Mouse (Mus musculus): ENCODE measurements around the gene Ly6g6c. TPM values are rescaled to one million over a fixed set of nuclear protein-coding genes. Genes with fewer than 3 reads are reported as not detected.

Gene Ly6g6c
- polyA plus RNA-seq (2016; fragmentation: Nextera tagmentation; extraction: Ambion mirVana): 0.17 TPM in 2 replicates

DNA sequence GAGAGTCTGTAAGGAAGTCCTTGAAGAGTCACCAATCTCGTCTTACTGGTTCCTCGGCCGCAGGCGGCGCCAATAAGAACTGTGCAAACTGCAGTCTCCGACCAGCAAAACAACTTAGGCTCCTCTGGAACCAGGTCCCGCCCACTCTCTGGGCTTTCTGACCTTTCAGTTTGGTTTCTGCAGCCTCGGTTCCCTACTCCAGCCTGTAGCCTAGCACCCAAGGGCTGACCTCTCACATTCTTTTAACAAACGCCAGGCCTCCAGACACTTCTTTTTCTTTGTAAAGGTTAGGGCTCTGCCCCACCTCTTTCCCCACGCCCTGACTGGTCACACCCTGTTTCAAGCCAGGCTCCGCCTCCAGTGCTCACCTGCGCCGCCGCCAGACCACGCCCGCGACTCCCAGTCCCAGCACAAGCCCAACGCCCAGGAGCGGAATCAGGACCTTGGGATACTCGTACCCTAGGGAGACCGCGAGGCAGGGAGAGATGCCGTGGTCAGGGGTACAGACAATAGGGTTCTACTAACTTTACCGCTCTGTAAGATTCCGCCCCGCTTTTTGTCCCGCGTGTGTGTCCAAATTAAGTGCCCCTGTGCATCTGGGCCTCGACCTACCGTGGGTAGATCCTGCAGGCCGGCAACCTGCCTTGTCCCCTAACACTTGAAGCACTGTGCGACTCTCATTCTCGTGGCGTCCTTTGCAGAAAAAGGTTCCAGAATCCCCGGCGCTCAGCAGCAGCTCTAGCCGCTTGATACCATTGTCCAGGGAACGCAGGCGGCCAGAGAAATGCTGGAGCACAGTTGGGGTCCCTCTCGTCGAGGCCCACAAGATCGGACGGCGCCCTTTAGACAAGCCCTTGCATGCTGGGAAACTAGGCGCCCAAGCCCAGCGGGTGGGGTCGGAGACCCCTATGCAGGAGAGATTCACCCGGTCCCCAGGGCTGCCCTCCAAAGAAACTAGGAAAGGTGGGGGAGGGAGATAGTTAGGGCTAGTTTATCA is at the start of gene Ly6g6c:
Gene Ly6g6c, plus strand, starts transcription at position 438 of the 997 bp plus-strand sequence.
- 1% methylated on average over 48 of the region's 48 CpGs for WGBS
- Histone ChIP-seq H3K27me3 (ENCODE audit: low read depth, poor library complexity, severe bottlenecking) (peaks cover 74% of the 10 kb centered on the region), H3K4me3 (peak within 1 kb of the TSS; percentile 52), H3K27ac (replicated peaks) (peak within 1 kb of the TSS; percentile 70), H3K4me1 (peaks cover 41% of the 10 kb centered on the region), H3K36me3 (peaks cover 34% of the 10 kb centered on the region), H3K9me3 (replicated peaks) (no peaks in the 10 kb centered on the region)
- DNase-seq (ENCODE audit: low spot score): peak; percentile 65

- no peak within 1 kb of the TSS for H3K27ac ChIP-seq (replicated peaks)
These were observed 48.8 kb upstream of the Ly6g6c start, which contains the start of gene Vwa7 for GRCm38 (mm10) chr17:35016376-35016775. Vwa7 (plus strand) TSS chr17:35016579.

GRCm38 (mm10) chr17:35016791-35017705 is 48.1 kb upstream of the Ly6g6c start:
- no peak for DNase-seq (ENCODE audit: low spot score)
- peaks cover 17% of the 10 kb centered on the region for H3K4me1 ChIP-seq
- no peaks in the 10 kb centered on the region for H3K9me3 ChIP-seq (replicated peaks)
- H3K27me3 ChIP-seq (ENCODE audit: low read depth, poor library complexity, severe bottlenecking): no peaks in the 10 kb centered on the region
- no peak overlapping the region for H3K27ac ChIP-seq (replicated peaks)
- WGBS: 83% methylated on average over 10 of the region's 10 CpGs
- H3K4me3 ChIP-seq: no peak overlapping the region
- peaks cover 73% of the 10 kb centered on the region for H3K36me3 ChIP-seq

More at GRCm38 (mm10) chr17:35016376-35016775, 48.8 kb upstream of the Ly6g6c start, which contains the start of gene Vwa7:
- H3K4me1 ChIP-seq: peaks cover 11% of the 10 kb centered on the region
- WGBS: 88% methylated on average over 12 of the region's 12 CpGs
- DNase-seq (ENCODE audit: low spot score): no peak
- no peaks in the 10 kb centered on the region for H3K9me3 ChIP-seq (replicated peaks)
- H3K4me3 ChIP-seq: no peak within 1 kb of the TSS
- H3K27me3 ChIP-seq (ENCODE audit: low read depth, poor library complexity, severe bottlenecking): no peaks in the 10 kb centered on the region
- peaks cover 80% of the 10 kb centered on the region for H3K36me3 ChIP-seq

DNA sequence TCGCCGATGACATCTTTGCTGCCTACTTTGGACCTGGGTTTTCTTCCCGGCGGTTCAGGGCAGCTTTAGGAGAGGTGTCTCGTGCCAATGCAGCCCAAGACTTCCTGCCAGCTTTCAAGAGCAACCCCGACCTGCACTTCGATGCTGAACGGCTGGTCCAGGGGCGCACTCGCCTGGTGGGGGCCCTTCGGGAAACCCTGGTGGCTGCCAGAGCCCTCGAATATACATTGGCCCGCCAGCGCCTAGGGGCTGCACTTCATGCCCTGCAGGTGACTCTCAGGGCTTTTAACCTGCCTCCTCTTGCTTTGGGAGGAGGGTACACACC is 47.5 kb upstream of the Ly6g6c start:
- Histone ChIP-seq H3K9me3 (replicated peaks) (no peaks in the 10 kb centered on the region), H3K4me1 (peaks cover 20% of the 10 kb centered on the region), H3K27me3 (ENCODE audit: low read depth, poor library complexity, severe bottlenecking) (no peaks in the 10 kb centered on the region), H3K36me3 (peaks cover 67% of the 10 kb centered on the region), H3K27ac (replicated peaks) (no peak overlapping the region), H3K4me3 (0 out of 2 replicates have a peak overlapping the region, but pooled peaks have one; percentile 1)
- 75% methylated on average over 14 of the region's 14 CpGs for WGBS
- no peak for DNase-seq (ENCODE audit: low spot score)

GRCm38 (mm10) chr17:35018171-35018570 is 47.0 kb upstream of the Ly6g6c start:
- peaks cover 62% of the 10 kb centered on the region for H3K36me3 ChIP-seq
- no peaks in the 10 kb centered on the region for H3K27me3 ChIP-seq (ENCODE audit: low read depth, poor library complexity, severe bottlenecking)
- H3K4me3 ChIP-seq: 0 out of 2 replicates have a peak overlapping the region, but pooled peaks have one; percentile 1
- no peaks in the 10 kb centered on the region for H3K9me3 ChIP-seq (replicated peaks)
- WGBS: 88% methylated on average over 3 of the region's 3 CpGs
- H3K4me1 ChIP-seq: peaks cover 20% of the 10 kb centered on the region
- no peak overlapping the region for H3K27ac ChIP-seq (replicated peaks)
- no peak for DNase-seq (ENCODE audit: low spot score)

GRCm38 (mm10) chr17:35019894-35020293 is 45.3 kb upstream of the Ly6g6c start:
- Histone ChIP-seq H3K27me3 (ENCODE audit: low read depth, poor library complexity, severe bottlenecking) (no peaks in the 10 kb centered on the region), H3K9me3 (replicated peaks) (no peaks in the 10 kb centered on the region), H3K36me3 (peaks cover 46% of the 10 kb centered on the region), H3K4me3 (no peak overlapping the region), H3K27ac (replicated peaks) (0 out of 2 replicates have a peak overlapping the region, but pooled peaks have one; percentile 42), H3K4me1 (peaks cover 29% of the 10 kb centered on the region)
- 80% methylated on average over 11 of the region's 11 CpGs for WGBS
- no peak for DNase-seq (ENCODE audit: low spot score)

GRCm38 (mm10) chr17:35020551-35020950 is 44.6 kb upstream of the Ly6g6c start:
- Histone ChIP-seq H3K36me3 (peaks cover 42% of the 10 kb centered on the region), H3K4me3 (peak overlapping the region; percentile 37; the same call in 1 of the 2 replicates)
- 90% methylated on average over 8 of the region's 8 CpGs for WGBS

DNA sequence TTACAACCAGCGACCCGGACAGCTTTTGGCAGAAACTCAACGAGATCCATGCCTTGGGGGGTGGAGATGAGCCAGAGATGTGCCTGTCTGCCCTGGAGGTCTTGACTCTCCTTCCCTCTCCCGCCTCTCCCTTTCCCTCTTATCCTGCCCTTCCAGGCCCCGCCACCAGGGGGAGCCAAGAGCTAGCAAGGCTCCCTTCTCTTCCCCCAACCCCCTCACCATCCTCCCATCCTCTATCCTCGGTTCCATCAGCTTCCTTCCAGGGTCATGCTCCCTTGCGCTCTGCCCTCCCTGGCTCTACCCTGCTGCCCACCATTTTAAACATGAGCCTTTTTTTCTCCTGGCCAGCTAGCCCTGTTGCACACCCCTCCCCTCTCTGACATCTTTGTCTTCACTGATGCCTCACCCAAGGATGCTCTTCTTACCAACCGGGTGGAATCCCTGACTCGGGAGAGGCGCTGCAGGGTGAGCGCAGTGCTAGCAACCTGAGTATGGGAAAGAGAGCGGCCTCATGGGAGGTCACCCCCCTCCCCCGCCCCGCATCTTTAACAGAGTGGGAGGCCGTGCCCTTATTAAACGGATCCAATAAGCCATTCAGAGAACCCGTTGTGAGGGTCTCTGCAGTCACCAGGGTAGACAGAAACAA is 43.9 kb upstream of the Ly6g6c start:
- no peaks in the 10 kb centered on the region for H3K27me3 ChIP-seq (ENCODE audit: low read depth, poor library complexity, severe bottlenecking)
- peak; percentile 92 for DNase-seq (ENCODE audit: low spot score)
- H3K9me3 ChIP-seq (replicated peaks): no peaks in the 10 kb centered on the region
- H3K4me3 ChIP-seq: peak overlapping the region; percentile 37
- peaks cover 38% of the 10 kb centered on the region for H3K4me1 ChIP-seq
- peaks cover 34% of the 10 kb centered on the region for H3K36me3 ChIP-seq
- peak overlapping the region; percentile 86 for H3K27ac ChIP-seq (replicated peaks)
- WGBS: 5% methylated on average over 17 of the region's 17 CpGs

More at GRCm38 (mm10) chr17:35020551-35020950, 44.6 kb upstream of the Ly6g6c start:
- Histone ChIP-seq H3K4me1 (peaks cover 32% of the 10 kb centered on the region), H3K27me3 (ENCODE audit: low read depth, poor library complexity, severe bottlenecking) (no peaks in the 10 kb centered on the region), H3K9me3 (replicated peaks) (no peaks in the 10 kb centered on the region), H3K27ac (replicated peaks) (peak overlapping the region; percentile 86; the same call in 1 of the 2 replicates)
- no peak for DNase-seq (ENCODE audit: low spot score)

GRCm38 (mm10) chr17:35021842-35022477 is 43.2 kb upstream of the Ly6g6c start:
- DNase-seq (ENCODE audit: low spot score): no peak
- Histone ChIP-seq H3K4me1 (peaks cover 45% of the 10 kb centered on the region), H3K36me3 (peaks cover 28% of the 10 kb centered on the region)

GRCm38 (mm10) chr17:35022541-35023060 is 42.6 kb upstream of the Ly6g6c start:
- Histone ChIP-seq H3K27me3 (ENCODE audit: low read depth, poor library complexity, severe bottlenecking) (no peaks in the 10 kb centered on the region), H3K27ac (replicated peaks) (peak overlapping the region; percentile 33; the same call in 1 of the 2 replicates), H3K4me1 (peaks cover 52% of the 10 kb centered on the region), H3K4me3 (no peak overlapping the region), H3K9me3 (replicated peaks) (no peaks in the 10 kb centered on the region), H3K36me3 (peaks cover 21% of the 10 kb centered on the region)
- 94% methylated on average over 8 of the region's 8 CpGs for WGBS
- no peak for DNase-seq (ENCODE audit: low spot score)

More at GRCm38 (mm10) chr17:35021842-35022477, 43.2 kb upstream of the Ly6g6c start:
- peak overlapping the region; percentile 86 for H3K27ac ChIP-seq (replicated peaks)
- 57% methylated on average over 6 of the region's 6 CpGs for WGBS
- H3K4me3 ChIP-seq: peak overlapping the region; percentile 37; the same call in 1 of the 2 replicates
- H3K27me3 ChIP-seq (ENCODE audit: low read depth, poor library complexity, severe bottlenecking): no peaks in the 10 kb centered on the region
- H3K9me3 ChIP-seq (replicated peaks): no peaks in the 10 kb centered on the region

DNA sequence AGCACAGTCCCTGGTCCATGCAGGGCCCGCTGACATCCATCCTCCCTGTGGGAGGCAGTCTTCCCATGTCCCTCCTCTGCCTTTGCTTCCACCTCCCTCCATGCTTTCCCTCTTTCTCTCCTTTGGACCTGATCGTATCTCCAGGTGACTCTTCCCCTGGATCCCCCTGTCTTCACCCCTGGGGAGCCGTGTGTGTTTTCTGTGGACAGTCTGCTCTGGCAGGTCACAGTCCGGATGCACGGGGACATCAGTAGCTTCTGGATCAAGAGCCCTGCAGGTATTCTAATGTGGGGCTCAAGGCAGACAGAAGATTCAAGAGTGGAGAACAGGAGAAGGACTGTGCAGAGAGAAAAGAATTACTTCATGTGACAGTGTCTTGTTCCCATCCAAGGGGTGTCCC is 42.0 kb upstream of the Ly6g6c start:
- H3K9me3 ChIP-seq (replicated peaks): no peaks in the 10 kb centered on the region
- H3K36me3 ChIP-seq: peaks cover 15% of the 10 kb centered on the region; the same call in 1 of the 2 replicates
- 84% methylated on average over 5 of the region's 5 CpGs for WGBS
- H3K27me3 ChIP-seq (ENCODE audit: low read depth, poor library complexity, severe bottlenecking): no peaks in the 10 kb centered on the region
- H3K4me3 ChIP-seq: no peak overlapping the region
- no peak for DNase-seq (ENCODE audit: low spot score)
- peak overlapping the region; percentile 34; the same call in 1 of the 2 replicates for H3K27ac ChIP-seq (replicated peaks)
- peaks cover 57% of the 10 kb centered on the region for H3K4me1 ChIP-seq

Measured in midbrain, embryonic 10.5 days (tissue).